Mouse (Mus musculus): ENCODE measurements at regions not wholly inside any gene's neighbourhood (a gene's known extent, or its start where the extent isn't known, plus 50 kb on each side); places are given as distances from the start of the nearest gene placed in this dataset.

GRCm38 (mm10) chr14:24886896-24887421, 400.0 kb downstream of the Rps24 start:
- DNase-seq: no peak

- no peak for DNase-seq
Observed at GRCm38 (mm10) chr14:24890856-24891255, 403.9 kb downstream of the Rps24 start.

GRCm38 (mm10) chr14:24895196-24895595, 408.3 kb downstream of the Rps24 start:
- no peak for DNase-seq

- no peak for DNase-seq
Observed at GRCm38 (mm10) chr14:24896681-24897080, 409.8 kb downstream of the Rps24 start.

- no peak for DNase-seq
Observed at GRCm38 (mm10) chr14:24900501-24901179, 413.7 kb downstream of the Rps24 start.

- DNase-seq: no peak
Observed at GRCm38 (mm10) chr14:24901726-24902125, 414.8 kb downstream of the Rps24 start.

- DNase-seq: no peak
Observed at GRCm38 (mm10) chr14:24902870-24903269, 415.9 kb downstream of the Rps24 start.

- DNase-seq: no peak
Observed at GRCm38 (mm10) chr14:24904712-24905111, 417.8 kb downstream of the Rps24 start.

- no peak for DNase-seq
Observed at GRCm38 (mm10) chr14:24906916-24907315, 420.0 kb downstream of the Rps24 start.

- no peak for DNase-seq
Observed at GRCm38 (mm10) chr14:24908377-24908776, 421.5 kb downstream of the Rps24 start.

- peak; percentile 79 for DNase-seq
Observed at GRCm38 (mm10) chr14:24911621-24912020, 424.7 kb downstream of the Rps24 start.

GRCm38 (mm10) chr14:24919056-24919455, 432.1 kb downstream of the Rps24 start:
- no peak for DNase-seq

GRCm38 (mm10) chr14:24922006-24922405, 435.1 kb downstream of the Rps24 start:
- no peak for DNase-seq

- no peak for DNase-seq
Observed at GRCm38 (mm10) chr14:24924561-24924960, 437.6 kb downstream of the Rps24 start.

GRCm38 (mm10) chr14:24926086-24927048, 439.4 kb downstream of the Rps24 start:
- DNase-seq: peak; percentile 14

- DNase-seq: no peak
Observed at GRCm38 (mm10) chr14:24928726-24929125, 441.8 kb downstream of the Rps24 start.

GRCm38 (mm10) chr14:24930251-24930650, 443.3 kb downstream of the Rps24 start:
- no peak for DNase-seq

GRCm38 (mm10) chr14:24937876-24938275, 451.0 kb downstream of the Rps24 start:
- DNase-seq: no peak

- no peak for DNase-seq
Observed at GRCm38 (mm10) chr14:24939068-24939467, 452.1 kb downstream of the Rps24 start.

- peak; percentile 87 for DNase-seq
Observed at GRCm38 (mm10) chr14:24939476-24940200, 452.7 kb downstream of the Rps24 start.

GRCm38 (mm10) chr14:24945716-24946115, 458.8 kb downstream of the Rps24 start:
- DNase-seq: no peak

GRCm38 (mm10) chr14:24947084-24947483, 460.2 kb downstream of the Rps24 start:
- DNase-seq: no peak

GRCm38 (mm10) chr14:24955891-24956410, 469.0 kb downstream of the Rps24 start:
- no peak for DNase-seq
